Mouse (Mus musculus) ovary, adult 18-20 months (tissue): ENCODE results near the gene 1700001L19Rik.
"Not testable (repeated sequence)": the region's sequence is repeated elsewhere in the genome, so short reads cannot be mapped to it uniquely, and the experiment has no call there.

ENCODE experiments used
- DNase-seq: peaks from one replicate; pipeline ENCODE4 v3.0.0; 2022; ENCODE audit warnings: low spot score, mixed read lengths

1700001L19Rik gene

DNA sequence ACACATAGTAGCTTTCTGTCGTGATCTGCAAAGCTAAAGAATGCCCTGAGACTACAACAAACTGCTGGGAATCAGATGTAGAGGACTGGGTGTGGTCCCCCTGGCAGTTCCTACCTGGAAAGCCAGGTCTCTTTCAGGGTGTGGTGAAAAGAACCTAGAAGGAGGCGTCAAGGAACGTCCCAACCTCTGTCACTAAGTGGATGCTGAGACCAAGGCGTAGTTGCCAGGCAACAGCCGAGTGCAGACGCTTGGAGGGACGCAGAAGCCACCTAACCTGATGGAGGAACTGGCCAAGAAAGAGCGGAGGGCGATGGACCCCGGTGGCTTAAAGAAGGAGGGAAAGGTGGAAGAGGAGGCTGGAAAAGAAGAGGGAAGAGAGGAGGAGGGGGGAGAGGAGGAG lies at the start of gene 1700001L19Rik:
Gene 1700001L19Rik (plus strand): TSS at position 223 of the 400 bp plus-strand sequence.
- DNase-seq: no peak

- DNase-seq: not testable (repeated sequence)
These were observed 43.8 kb upstream of the 1700001L19Rik start for GRCm38 (mm10) chr13:68553391-68553790.

DNA sequence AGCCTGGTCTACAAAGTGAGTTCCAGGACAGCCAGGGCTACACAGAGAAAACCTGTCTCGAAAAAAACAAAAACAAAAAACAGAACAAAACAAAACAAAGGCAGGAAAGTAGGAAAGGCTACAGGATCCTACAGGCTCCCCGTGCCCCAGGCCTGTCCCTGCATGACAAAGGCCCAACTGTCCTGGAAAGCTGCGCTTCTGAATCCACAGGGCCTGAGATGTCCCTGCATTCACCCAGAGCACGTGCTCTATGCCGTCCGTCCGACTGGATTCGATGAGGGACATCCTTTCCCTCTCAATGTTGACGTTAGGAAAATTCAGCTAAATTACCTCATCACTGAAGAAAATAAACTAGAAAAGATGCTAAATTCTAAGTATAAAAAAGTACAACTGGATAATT lies 29.1 kb upstream of the 1700001L19Rik start:
- DNase-seq: no peak

- DNase-seq: no peak
These were observed 28.7 kb upstream of the 1700001L19Rik start for GRCm38 (mm10) chr13:68568548-68568947.

- DNase-seq: peak; percentile 44
These were observed 27.5 kb upstream of the 1700001L19Rik start for GRCm38 (mm10) chr13:68569589-68570336.

GRCm38 (mm10) chr13:68572247-68572646 lies 25.0 kb upstream of the 1700001L19Rik start:
- no peak for DNase-seq

DNA sequence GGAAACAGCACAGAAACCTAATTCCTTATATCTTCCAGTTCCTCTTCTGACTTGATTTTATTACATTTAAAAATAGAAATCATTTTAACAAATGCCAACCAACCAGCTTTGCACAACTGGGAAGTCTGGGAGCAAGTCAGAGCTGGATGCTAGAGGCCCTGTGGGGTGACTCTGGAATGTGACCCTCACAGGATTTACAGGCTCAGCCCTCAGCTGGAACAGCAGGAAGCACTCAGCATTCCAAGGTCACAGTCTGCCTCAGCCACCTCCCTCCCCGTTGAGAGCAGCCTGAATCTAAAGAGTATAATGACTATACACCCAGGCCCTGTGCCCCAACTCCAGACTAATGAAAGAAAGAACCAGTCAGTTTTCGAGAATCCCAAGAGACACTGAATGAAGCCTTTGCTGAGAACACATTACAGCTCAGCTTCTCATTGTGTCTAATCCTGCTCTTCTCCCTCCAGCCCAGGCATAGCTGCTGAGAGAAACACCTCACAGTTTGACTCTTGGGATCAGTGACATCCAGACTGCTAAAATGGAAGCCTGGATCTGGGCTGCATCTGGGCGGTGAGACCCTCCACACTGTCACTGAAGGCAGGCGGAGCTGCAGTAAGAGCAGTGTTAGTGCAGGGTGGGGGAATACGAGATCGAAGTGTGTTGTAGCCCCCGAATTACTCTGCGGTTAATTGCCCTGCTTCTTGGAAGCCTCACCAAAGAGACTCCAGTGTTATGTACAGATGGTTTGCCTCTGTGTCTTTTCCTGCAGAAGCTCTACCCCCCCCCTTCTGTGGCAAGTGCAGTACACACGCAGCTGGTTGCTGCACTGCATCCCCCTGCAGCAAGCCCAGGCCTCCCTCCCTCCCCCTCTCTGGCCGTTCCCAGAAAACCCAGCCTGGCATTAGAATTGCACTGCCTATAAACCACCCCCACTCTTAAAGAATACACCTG lies 24.0 kb upstream of the 1700001L19Rik start:
- DNase-seq: peak; percentile 38

GRCm38 (mm10) chr13:68574398-68574797 lies 22.8 kb upstream of the 1700001L19Rik start:
- no peak for DNase-seq

- peak; percentile 91 for DNase-seq
These were observed 19.3 kb upstream of the 1700001L19Rik start for GRCm38 (mm10) chr13:68577945-68578344.

- DNase-seq: no peak
These were observed 16.0 kb upstream of the 1700001L19Rik start for GRCm38 (mm10) chr13:68581086-68581740.

GRCm38 (mm10) chr13:68581747-68582516 lies 15.3 kb upstream of the 1700001L19Rik start, which contains the start of the genes Mtrr and Fastkd3:
Gene Mtrr, minus strand, starts transcription at chr13:68582149.
Gene Fastkd3, plus strand, starts transcription at chr13:68582234.
- peak; percentile 97 for DNase-seq

GRCm38 (mm10) chr13:68582517-68582780 lies 14.8 kb upstream of the 1700001L19Rik start:
- no peak for DNase-seq

GRCm38 (mm10) chr13:68583961-68584360 lies 13.3 kb upstream of the 1700001L19Rik start:
- no peak for DNase-seq

GRCm38 (mm10) chr13:68585441-68585840 lies 11.8 kb upstream of the 1700001L19Rik start:
- DNase-seq: no peak

- no peak for DNase-seq
These were observed 8.9 kb upstream of the 1700001L19Rik start for GRCm38 (mm10) chr13:68588352-68588751.

DNA sequence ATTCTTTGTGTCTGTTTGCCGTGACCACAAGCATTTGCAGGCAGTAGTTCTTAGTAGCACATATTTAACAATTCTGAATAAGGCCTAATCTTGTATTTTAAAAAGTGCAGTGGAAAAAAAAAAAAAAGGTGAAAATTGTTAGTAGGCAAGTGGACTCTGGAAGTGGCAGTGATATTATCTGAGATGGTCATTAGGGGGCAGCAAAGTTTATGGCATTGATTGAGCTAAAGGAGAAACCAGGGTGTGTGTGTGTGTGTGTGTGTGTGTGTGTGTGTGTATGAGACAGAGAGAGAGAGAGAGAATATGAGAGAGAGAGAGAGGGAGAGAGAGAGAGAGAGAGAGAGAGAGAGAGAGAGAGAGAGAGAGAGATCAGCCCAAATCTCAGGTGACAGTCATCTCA lies 3.4 kb upstream of the 1700001L19Rik start:
- DNase-seq: no peak

DNA sequence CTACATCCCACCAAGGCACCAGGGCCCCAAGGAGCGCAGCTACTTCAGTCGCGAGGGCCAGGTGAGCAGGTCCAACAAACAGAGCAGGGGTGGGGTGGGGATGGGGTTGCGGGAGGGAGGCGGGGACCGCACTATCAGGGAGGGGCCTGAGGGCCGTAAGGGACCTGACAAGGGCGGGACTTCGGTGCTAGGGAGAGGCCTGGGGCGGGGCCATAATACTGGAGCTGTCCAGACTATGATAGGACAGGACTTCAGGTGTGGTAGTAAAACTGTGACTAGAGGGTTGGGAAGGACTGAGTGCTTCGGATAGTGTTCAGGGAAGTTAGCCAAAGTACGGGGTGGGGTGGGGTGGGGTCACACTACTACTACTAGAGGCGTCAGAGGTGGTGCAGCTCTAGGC lies 446 bp downstream of the 1700001L19Rik start:
- no peak for DNase-seq

GRCm38 (mm10) chr13:68598953-68599352 lies 1.7 kb downstream of the 1700001L19Rik start:
- DNase-seq: no peak

GRCm38 (mm10) chr13:68601184-68601583 lies 4.0 kb downstream of the 1700001L19Rik start:
- no peak for DNase-seq

DNA sequence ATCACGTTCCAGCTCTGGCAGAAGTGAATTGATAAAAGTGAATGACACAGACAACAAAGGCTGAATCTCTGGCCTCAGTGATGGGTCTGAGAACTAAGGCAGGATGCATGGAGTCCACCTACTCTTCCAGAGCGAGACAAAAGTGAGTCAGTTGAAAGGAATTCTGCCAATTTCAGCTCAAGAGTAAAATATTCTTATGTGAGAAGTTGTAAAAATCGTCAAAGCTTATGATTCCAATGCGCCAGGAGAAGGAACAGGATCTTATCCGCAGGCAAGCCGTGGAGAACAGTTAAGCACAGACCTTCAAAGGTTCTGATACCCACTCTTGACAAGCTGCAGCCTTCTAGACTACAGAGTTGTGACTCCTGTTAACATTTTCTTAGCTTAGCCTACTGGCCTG lies 5.9 kb downstream of the 1700001L19Rik start:
- peak; percentile 17 for DNase-seq

DNA sequence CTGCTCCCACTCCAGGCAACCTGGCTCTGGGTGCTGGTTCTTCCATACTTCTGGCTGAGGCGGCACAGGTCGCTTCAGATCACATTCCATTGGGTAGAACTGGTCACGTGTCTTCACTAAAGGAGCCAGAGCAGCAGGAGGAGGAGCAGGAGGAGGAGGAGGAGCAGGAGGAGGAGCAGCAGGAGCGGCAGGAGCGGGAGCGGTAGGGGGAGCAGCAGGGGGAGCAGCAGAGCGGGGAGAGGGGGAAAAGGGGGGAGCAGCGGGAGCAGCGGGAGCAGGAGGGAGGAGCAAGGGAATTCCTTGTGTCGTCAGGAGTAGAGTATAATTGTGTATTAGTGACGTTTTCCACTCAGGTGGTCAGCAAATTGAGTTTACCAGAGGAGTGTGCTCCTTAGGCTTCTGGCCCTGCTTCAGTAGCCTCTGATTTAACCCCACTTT lies 8.5 kb downstream of the 1700001L19Rik start:
- DNase-seq: peak; percentile 46
